Mouse (Mus musculus) inflammation-experienced regulatory T-cells, adult 6 months (primary cell): ENCODE measurements around the gene 1110002E22Rik. TPM values are rescaled to one million over a fixed set of nuclear protein-coding genes. Genes with fewer than 3 reads are reported as not detected.
A peak's percentile ranks its signal among the peaks of the same experiment; 100 is the strongest.

Experiments
- ATAC-seq: one replicate; pipeline ENCODE4 v1.8.0; 2017
- polyA plus RNA-seq, 3 experiments: library from polyadenylated mRNA; unstranded; fragments of 100-300 nt; shearing (Covaris generic); gene quantifications; one replicate each; pipeline ENCODE4 v1.2.1; 2017

The 1110002E22Rik gene
- not detected for polyA plus RNA-seq

DNA sequence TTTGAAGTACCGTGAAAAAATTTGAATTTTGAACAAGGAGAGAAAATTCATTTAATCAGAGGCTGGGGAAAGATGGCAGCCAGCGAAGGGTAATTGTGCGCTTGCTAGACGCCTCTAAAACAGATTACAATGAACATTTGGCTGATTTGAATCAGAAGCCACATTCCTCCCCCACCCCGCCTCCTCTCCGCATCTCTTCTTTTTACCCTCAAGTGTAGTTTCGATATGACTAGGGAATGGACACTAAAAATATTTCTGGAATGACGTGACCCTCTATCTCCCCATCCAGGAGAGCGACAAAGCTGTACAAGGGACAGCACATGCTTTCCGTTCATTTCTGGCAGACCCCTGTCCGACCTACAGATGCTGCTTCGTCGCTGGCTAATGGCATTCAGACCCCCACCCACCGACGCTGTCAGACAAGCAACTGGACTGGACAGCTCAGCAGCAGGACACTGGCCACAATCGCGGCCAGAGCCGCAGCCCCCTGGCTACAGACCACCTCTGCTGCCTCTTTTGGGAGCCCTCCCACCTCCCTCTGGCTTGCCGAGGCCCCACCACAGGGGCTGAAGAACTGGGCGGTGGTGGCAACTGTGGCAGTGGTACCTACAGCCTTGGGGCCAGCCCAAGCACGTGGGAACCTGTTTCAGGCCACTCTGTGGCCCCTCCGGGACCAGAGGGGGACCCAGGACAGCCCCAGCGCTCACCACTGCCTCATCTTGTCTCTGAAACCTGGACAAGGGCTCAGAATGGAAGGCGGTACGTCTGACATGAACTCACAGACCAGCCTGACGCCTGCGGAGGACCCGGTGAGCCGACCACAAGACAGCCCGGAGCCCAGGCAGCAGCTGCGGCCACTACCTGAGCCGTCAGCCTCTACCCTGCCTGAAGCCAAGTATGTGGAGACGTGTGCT, at the start of gene 1110002E22Rik:
1110002E22Rik (plus strand) TSS at position 321 of the 914 bp plus-strand sequence.
- ATAC-seq, result no peak

DNA sequence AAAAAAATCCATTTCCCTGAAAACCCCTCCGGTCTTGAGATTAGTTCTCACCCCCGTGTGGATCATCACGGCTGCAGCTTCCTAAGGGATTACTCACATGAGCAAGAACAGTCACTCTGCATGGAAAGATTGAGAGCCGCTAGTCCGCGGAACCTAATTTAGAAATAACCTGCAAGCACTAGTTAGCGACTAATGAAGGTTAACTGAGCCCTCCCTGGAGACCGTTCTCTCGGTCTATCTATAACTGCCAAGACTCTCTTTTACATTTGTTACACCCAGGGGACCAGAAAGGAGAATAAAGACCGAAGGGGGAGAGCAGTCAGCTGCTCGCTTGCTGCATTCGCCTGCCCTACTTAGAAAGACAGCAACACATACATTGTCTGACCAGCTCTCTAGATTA, 48.0 kb upstream of the 1110002E22Rik start:
- no peak for ATAC-seq

DNA sequence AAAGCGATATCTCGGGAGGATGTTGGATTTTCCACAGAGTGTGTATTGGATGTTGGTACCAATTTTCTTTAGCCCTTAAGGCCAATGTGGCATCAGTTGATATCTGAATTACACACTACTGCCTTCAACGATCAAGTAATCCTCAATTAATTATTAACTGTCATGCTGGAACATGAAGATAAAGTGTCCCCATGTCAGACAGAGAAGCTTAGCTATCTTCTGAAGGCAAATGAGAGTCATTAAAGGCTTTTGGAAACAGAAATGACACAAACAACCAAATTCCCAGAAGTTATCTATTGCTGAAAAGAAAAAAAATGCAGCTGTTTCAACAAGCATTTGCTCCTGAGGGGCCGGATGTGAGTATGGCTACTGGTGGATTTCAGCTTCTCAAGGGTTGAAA, 42.8 kb upstream of the 1110002E22Rik start:
- no peak for ATAC-seq

DNA sequence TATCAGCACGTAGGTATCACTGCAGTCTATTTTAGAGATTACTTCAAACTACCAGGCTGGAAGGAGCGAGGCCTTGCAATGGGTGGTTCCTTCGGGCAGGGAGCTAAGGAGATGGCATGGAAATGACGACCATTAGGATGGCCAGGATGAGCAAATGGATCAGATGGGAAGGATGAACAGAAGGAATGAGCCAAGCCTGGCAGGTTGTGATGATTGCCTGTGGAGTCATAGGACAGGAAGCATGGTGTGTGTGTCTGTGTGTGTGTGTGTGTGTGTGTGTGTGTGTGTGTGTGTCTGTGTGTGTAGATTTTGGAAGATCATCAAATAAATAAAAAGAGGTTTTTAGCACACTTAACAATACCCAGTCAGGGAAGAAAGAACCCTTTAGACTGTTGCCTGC, 42.2 kb upstream of the 1110002E22Rik start:
- ATAC-seq, result no peak

DNA sequence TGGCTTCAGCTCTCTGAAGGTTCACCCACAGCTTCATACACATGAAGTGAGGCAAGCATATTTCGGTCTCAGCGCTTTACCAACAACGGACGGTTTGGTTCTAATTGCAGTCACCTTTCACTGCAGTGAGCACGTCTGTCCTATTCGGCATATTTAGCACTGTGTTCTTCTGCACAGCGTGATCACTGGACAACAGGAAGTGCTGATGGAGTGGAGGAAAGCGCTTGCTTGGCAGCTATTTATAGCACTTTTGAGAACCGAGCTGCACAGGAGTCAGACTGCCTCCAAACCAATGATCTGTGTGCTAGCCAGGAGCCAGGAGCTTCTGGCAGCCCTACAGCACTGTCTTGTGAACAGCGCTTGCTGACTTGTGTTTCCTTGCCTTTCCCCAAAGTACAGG, 38.6 kb upstream of the 1110002E22Rik start:
- no peak for ATAC-seq

DNA sequence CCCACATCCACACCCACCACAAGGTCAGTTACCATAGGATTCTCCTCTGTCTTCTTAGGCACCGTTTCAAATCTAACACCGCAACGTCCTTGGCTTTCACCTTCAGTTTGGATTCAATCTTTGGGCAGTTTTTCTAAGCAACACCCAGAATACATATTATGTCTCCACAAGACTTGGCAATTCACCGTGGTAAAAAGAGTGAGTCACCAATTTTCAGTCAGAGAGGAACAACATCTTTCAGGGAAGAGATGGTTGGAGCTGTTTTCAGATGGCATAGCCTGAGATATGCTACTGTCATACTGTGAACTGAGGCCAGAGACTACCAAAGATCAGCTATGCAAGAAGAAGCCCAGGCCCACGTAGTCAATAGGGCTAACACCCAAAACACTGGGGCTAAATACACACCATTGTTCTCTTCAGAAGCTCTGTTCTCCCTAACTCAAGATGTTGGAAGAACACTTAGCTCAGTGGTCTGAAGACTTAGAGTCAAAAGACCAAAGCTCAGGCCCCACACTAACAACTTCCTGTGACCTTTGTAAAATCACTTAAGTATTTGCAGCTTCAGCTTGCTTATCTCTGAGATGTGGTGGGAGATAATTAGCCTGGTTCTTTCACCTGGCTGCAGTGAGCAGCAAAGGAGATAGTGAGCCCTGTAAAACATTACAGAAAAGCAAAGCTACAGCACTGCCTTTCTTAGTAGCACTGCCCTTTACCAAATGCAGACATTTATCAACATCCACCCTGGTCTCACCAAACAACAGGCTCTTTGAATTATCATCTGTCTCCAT, 37.1 kb upstream of the 1110002E22Rik start:
- peak; percentile 60 for ATAC-seq

DNA sequence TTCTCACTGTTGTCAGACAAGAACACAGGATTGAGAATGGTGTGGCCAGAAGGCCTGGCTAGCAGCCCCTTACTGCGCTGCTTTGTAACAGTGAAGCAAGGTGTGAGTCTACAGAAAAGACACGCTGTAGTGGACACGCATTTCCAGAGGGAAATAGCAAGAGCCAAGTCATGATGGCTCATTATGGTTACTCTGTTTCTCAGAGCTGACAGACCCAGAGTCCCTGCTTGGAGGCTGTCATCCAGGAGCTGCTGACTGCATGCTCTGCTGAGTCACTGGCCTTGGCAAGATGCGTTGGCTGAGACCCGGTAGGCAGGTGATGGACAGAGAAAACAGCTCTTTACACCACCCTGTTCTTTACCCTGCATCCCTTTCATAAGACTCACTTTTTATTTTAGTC, 35.5 kb upstream of the 1110002E22Rik start:
- ATAC-seq, result no peak

DNA sequence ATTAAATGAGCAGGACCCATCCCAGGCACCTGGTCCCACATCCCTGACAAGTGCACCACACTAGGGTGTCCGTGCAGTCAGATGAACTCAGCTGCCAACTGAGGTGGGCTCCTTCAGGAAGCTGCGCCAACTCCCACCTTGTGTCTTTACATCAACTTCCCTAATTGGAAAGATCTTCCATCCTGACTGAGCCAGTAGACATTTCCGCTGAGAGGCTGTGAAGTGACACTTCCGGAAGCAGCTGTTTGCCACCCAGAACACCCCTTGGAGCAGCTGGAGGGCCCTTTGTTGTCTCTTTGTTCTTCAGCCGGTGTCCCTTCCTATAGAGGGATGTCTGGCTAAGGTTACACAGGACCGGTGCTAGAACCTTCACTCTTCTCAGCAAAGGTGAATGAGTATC, 34.3 kb upstream of the 1110002E22Rik start:
- ATAC-seq, result no peak

DNA sequence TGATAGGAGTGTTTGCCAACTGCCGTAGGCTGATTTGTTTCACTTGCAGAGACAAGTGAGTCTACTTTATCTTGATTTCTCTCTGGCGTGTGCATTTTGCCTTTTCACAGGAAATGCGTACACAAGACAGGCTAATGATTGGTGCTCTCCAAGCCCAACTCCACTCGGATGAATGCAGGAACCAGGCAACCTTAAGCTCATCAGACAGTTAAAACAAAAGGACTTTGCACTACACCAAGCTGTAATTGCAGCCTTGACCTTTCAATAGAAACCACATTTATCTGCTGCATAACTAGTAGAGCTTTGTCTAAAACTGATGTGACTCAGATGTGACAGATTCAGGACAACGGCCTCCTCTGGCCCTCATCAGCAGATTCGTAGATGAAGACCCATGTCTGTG, 30.9 kb upstream of the 1110002E22Rik start:
- ATAC-seq, result no peak

DNA sequence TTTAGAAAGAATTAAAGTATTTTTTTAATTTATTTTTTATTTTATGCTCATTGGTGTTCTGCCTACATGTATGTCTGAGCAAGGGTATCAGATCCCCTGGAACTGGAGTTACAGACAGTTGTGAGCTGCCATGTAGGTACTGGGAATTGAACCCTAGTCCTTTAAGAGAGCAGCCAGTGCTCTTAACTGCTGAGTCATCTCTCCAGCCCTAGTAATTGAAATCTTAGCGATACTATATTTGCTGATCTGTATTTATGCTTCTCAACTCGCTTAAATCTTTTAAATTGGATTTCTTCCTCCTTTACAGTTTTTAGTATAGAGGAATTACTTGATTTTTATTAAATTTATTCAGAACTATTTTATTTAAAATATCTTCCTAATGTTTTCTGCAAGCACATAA, 23.9 kb upstream of the 1110002E22Rik start:
- no peak for ATAC-seq

DNA sequence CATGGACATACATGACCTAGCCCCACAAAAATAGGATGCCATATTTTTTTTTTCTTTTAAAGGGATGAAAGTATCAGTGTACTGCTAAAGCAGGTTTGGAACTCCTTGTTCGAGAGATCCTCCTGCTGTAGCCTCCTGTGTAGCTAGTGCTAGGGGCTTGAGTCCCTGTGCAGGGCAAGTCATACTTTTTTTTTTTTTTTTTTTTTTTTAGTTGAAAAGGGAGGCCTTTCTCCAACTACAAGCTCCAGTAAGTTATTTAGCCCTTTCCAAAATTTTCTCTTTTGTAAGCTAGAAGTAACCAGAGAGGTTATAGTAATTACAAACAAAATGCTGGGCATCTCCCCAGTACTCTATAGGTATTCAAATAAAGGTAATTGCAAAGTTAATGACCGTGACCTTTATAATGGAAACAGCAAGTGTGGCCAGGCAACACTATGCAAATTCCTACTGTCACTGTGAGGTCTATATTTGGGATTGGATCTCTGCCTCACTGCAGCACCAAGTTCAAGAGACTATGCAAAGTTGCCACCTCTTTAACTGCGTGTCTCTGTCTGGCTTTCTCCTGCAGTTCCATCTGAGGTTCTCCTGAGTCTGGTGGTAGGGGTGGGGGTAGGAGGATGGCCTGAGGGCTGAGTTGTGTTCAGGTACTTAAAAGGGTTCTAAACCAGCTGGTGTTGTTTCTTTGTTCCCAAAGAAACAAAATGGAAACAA, 23.1 kb upstream of the 1110002E22Rik start:
- ATAC-seq, result peak; percentile 25

DNA sequence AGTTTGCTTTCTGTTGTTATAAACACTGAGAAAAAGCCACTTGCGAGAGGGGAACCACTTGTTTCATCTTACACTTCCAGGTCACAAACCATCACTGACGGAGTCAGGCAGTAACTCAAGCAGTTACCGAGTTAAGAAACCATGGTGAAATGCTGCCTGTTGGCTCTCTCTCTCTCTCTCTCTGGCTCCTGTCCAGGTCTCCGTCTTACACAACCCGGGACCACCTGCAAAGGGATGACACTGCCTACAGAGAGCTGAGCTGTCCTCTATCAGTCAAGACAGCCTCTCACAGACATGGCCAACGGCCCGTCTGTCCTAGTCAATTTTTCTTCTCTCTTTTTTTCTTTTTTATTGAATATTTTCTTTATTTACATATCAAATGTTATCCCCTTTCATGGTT, 21.5 kb upstream of the 1110002E22Rik start:
- ATAC-seq, result no peak

DNA sequence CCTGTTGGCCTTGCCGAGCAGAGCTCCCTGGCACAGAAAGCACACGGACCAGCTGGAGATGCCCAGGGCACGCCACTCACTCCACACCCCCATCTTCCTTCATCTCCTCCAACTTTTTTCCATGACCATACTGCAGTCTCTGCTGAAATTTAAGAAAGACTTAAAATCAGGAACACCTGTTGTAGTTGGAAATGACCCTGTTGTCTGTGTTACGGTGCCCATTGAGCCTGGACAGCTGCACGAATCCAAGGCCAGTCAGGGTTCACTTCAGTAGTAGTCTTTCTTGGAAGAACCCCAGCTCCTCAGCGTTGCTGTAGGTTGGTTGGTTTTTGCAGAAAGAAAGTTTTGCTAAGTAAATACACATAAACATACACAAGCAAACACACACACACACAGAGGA, 15.3 kb upstream of the 1110002E22Rik start:
- ATAC-seq, result no peak

DNA sequence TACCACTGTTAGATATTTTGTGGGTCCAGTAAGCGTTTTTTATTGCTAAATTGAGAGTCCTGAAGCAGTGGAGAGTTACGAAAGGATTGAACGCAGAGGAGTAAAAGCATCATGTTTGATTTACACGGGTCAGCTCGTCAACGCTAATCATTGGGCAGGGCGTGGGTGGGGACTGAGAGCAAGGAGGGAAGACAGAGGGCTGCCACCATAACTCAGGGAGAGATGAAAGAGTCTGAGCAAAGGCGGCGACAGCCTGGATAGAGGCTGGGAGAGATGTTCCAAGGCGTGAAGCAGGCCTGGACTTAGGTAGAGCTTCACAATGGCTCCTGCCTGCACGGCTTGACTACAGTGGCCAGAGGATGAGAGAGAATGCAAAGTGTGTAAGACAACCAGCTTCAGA, 14.1 kb upstream of the 1110002E22Rik start:
- no peak for ATAC-seq

DNA sequence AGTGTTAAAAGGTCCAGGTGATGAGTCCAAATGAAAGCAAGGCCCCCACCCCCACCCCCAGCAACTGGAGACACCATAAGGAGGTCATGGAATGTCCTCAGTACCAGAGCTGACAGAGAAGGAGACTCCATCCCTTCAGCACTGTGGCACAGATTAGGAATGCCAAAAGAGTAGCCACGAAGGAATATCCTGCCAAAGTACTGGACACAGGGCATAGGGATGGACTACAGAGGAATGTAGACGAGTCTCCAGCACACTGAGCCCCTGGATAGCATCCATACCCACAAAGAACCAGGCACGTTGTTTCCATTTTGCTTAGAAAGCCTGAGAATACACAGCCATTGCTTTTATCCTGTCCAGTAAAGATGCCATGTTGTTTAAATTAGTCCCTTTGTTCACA, 13.4 kb upstream of the 1110002E22Rik start:
- ATAC-seq, result no peak

DNA sequence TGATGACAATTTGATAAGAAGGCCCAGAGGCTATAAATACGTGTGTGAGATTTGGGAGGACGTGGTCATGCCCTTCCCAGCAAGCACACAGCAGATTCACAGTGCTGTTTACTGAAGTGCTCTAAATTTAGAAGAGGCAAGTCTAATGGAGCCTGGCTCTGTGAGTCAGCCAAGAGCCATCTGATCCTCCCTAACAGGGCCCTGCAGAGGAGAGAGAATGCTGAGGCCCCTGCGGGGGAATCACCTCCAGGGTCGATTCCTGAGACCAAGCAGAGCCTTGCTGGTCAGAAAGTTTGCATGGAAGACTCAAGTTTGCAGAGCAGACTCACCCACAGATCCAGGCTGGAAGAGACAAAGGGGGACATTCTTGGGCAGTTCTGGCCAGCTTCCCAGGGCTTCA, 10.9 kb upstream of the 1110002E22Rik start:
- ATAC-seq, result no peak

DNA sequence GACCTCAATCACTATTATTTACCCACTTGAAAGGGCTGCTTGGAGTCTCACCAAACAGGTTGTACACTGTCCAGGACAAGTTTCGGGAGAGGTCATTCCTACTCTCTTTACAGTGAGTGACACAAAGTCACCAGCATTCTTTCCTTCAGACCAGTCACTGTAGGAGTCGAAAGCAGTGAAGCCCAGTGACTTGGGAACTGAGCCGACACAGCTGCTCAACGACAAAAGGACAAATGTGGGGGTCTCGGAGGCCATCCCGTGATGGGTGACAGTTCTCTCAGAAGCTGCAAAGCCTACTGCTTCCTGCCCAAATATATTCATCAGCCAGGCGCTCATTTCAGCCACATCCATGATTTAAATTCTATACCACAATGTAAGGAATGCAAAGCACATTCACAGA, 7.9 kb upstream of the 1110002E22Rik start:
- no peak for ATAC-seq

DNA sequence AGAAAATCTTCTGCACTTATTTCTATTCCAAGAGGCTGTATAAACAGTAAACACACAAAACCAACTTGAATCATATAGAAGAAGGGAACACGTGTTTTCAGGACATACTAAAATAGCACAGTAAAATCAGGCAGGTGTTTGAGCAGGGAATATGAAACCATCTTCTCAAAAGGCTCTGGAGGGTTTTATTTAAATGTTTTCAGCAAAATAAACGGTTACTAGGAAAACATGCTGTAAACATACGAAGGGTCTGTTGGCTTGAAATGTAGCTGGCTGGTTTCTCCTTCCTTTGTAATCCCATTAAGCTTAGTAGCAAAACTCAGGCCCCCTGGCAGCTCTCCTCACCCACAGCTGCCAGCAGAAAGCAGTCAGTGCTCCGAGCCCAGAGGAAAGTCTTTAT, 6.6 kb upstream of the 1110002E22Rik start:
- no peak for ATAC-seq

DNA sequence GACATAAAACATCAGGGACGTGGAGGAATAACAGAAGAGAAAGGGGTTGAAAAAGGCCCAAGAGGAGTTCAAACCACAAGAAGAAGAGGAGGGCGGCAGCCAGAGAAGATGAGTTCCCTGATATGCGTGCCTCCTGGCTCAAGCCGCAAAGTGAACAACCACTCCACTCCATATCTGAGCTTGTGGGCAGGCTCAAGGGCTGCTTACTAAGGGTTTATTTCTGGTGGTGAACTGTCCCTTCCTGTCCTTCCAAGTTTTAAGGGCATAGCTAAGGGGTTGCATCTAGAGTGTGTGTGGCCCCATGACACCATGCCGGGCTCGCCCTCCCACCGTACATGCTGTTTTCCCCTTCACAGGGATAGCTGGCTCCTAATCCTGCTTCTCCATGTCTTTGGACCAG, 4.4 kb upstream of the 1110002E22Rik start:
- no peak for ATAC-seq

DNA sequence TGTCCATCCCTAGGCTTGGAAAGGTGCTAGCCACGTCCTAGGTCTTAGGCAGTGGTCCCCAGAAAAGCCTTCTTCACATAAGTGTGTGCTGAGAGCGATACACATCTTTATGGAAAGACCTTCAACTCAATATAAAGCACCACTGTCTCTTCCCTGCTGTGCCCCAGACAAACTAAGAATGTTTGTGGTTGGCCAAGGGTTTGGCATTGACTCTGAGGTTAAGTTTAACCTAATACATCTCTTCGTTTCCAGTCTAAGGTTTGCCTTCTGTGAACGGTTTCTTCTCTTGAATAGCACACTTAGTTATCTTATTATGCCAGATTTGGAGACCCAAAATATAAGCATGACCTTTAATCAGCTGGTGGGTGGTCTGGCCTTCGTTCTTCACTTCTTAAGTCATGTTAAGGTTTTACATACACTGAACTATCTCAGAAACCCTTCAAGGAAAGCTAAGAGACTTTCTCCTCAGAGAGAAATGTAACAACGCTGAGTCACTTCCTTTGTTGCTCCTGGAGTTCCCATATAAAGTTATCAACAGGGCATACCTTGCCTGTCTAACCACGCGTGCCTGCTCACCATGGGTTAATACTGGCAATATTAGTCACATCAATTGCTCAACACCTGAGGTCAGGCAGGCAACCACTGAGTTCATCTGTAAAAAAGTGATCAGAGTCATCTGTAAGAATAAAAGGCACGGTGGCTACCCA, 3.5 kb upstream of the 1110002E22Rik start:
- no peak for ATAC-seq

DNA sequence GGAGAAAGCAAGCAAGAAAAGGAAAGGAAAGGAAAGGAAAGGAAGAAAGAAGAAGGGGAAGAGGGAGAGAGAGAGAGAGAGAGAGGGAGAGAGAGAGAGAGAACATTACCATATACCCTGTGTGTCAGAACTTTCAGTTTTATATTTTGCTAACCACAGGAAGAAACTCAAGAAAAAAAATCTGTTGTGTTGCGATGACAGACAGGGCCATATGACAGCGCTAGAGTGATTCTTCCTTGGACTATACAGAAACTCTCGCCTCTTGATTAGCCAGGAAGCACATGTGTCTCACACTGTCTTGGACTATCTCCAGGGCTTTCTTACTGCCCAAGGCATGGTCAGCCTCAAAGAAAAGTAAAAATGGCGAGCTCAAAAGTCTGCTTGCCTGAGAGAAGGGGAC, 2.2 kb upstream of the 1110002E22Rik start:
- no peak for ATAC-seq

DNA sequence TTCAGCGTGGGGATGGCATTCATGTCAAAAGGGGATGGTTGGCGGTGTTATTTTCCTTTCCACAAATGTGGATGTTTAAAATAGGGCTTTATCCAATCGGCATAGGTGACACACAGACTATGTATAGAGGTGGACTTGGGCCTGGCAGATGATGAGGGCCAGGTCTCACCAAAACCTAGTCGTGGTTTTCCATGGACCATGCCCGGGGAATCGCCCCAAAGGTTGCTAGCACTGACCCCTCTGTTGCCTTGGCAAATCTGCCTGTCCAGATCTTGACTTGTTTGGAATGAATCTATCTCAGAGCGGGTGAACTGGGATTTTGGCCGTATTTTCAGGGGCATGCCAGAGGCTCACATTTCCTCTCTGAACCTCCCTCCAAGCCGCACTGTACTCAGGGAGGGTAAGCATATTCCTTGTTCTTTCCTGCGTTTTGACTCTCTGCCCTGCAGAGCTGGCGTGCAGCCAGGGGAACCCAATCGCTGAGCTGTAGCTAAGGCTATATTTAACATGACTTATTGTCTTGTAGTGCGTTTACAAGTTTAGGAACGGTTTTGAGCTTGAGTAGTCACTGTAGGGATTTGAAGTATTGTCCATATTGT, 1.0 kb upstream of the 1110002E22Rik start:
- ATAC-seq, result no peak
